Mouse (Mus musculus): ENCODE measurements at regions not wholly inside any gene's neighbourhood (a gene's known extent, or its start where the extent isn't known, plus 50 kb on each side); places are given as distances from the start of the nearest gene placed in this dataset.

DNA sequence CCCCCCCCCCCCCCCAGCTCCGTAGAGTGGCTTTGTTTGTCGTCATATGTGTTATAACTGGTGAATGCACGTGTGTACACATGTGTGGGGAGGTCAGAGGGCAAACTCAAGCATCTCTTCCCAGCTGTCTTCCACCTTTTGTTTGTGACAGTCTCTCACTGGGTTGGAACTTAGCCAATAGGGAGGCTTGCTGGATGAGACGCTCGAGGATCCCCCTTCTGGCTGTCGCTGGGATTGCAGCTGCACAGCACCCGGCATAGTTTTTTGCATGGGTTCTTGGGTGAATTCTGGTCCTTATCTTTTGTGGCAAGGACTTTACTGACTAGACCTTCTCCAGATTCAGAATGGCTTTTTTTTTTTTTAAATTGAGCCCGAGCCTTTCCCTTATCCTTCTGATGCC is 77.1 kb upstream of the Gjb5 start:
- no peak for TF ChIP-seq POLR2A (IDR thresholded peaks at IDR 0.05; ENCODE audit: borderline replicate concordance, control insufficient read depth, low read depth, low read length)
- peak; percentile 46; the same call in 1 of the 2 replicates for TF ChIP-seq CTCF (IDR thresholded peaks at IDR 0.05; ENCODE audit: control insufficient read depth, insufficient read depth, low read length)
- H3K4me1 ChIP-seq (ENCODE audit: control insufficient read depth, insufficient read depth, low read length) = no peaks in the 10 kb centered on the region
- H3K4me3 ChIP-seq (replicated peaks; ENCODE audit: control insufficient read depth, low read depth, low read length) = no peak overlapping the region
- H3K27ac ChIP-seq (ENCODE audit: control insufficient read depth, insufficient read depth, low read depth, low read length, poor library complexity) = no peak overlapping the region
- 17% methylated on average over 8 of the region's 8 CpGs for WGBS

DNA sequence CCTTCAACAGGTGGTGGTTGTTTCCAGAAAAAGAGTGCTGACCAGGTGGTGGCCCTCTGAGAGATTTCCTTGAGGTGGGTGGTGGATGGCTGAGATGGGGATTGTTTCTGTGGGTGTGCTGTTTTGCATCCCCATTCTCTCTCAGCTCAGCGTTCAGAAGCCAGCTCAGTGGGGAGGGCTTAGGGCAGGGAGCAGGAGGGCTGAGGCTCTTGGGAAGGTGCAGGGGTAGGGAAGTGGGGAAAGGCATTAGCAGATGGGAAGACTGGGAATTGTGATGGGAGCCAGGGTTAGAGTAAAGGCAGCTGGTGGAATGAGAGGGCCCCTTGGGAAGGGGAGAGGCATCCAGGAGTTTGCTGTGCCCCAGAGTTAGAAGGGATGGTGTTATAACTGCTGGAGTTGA is 72.3 kb upstream of the Gjb5 start:
- WGBS = 16% methylated on average over 1 of the region's 1 CpGs
- H3K4me1 ChIP-seq (ENCODE audit: control insufficient read depth, insufficient read depth, low read length) = no peaks in the 10 kb centered on the region
- TF ChIP-seq POLR2A (IDR thresholded peaks at IDR 0.05; ENCODE audit: borderline replicate concordance, control insufficient read depth, low read depth, low read length) (no peak), CTCF (IDR thresholded peaks at IDR 0.05; ENCODE audit: control insufficient read depth, insufficient read depth, low read length) (no peak)
- no peak overlapping the region for H3K4me3 ChIP-seq (replicated peaks; ENCODE audit: control insufficient read depth, low read depth, low read length)
- no peak overlapping the region for H3K27ac ChIP-seq (ENCODE audit: control insufficient read depth, insufficient read depth, low read depth, low read length, poor library complexity)

DNA sequence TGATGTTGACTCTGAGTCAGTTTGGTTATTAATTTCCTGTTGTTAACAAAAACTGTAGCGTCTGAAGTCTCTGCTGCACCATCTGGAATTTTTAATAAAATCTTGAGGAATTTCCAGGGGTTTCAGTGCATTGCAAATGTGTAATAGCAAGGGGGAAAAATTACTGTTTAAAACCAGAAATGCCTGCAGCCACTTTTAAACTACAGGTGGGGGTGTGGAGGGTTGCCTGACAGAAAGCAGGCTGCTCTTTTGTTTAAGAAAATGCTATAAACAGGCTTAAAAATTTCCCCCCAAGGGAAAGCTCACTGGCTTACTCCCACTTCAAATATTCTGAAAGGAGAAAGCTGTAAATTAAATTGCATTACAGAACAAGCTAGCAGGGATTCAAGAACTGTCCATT is 71.8 kb upstream of the Gjb5 start:
- WGBS = 73% methylated on average over 1 of the region's 1 CpGs
- Histone ChIP-seq H3K4me3 (replicated peaks; ENCODE audit: control insufficient read depth, low read depth, low read length) (no peak overlapping the region), H3K27ac (ENCODE audit: control insufficient read depth, insufficient read depth, low read depth, low read length, poor library complexity) (no peak overlapping the region), H3K4me1 (ENCODE audit: control insufficient read depth, insufficient read depth, low read length) (no peaks in the 10 kb centered on the region)
- TF ChIP-seq POLR2A (IDR thresholded peaks at IDR 0.05; ENCODE audit: borderline replicate concordance, control insufficient read depth, low read depth, low read length) = no peak
- TF ChIP-seq CTCF (IDR thresholded peaks at IDR 0.05; ENCODE audit: control insufficient read depth, insufficient read depth, low read length) = no peak

DNA sequence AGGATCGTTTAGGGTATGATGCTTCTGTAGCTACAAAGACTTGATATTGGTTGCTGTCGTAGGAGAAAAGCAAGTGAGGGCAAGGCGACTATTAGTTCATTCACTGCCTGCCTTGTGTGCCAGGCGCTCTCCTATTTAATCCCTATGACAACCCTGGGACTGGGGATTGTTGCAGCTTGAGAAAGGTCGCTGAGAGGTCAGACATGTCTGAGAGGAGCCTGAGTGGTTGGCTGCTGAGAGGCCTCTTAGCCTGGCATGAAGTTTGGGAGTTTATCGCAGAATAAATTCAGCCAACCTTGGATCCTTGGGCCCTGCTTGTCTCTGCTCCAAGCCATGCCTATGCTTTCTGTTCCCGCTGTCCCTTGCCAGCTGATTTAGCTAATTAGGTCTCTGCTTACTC is 65.9 kb upstream of the Gjb5 start:
- H3K27ac ChIP-seq (ENCODE audit: control insufficient read depth, insufficient read depth, low read depth, low read length, poor library complexity) = no peak overlapping the region
- no peaks in the 10 kb centered on the region for H3K4me1 ChIP-seq (ENCODE audit: control insufficient read depth, insufficient read depth, low read length)
- no peak for TF ChIP-seq POLR2A (IDR thresholded peaks at IDR 0.05; ENCODE audit: borderline replicate concordance, control insufficient read depth, low read depth, low read length)
- no peak overlapping the region for H3K4me3 ChIP-seq (replicated peaks; ENCODE audit: control insufficient read depth, low read depth, low read length)
- 74% methylated on average over 7 of the region's 7 CpGs for WGBS

DNA sequence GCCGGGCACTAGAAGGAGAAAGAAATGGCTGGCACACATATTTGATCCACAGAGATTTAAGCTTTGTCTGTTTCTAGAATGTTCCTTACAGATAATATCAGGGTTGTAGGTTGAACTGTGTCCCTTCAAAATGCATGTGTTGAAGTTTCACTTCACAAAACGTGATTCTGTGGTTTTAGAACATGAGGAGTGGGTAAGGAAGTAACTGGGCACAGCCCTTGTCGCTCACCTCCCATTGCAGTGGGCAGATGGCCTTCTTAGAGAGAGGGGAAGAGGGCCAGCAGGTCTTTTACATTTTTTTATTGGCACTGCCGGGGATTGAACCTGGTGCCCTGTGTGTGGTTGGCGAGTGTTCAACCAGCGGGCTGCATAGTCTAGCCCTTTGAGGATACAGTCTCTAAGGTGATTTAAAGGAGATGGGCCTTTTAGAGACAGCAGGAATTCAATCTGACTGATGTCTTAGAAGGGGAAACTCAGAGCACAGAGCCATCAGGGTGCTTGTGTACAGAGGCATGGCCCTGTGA is 64.0 kb upstream of the Gjb5 start:
- 54% methylated on average over 6 of the region's 6 CpGs for WGBS
- H3K4me1 ChIP-seq (ENCODE audit: control insufficient read depth, insufficient read depth, low read length) = no peaks in the 10 kb centered on the region
- H3K27ac ChIP-seq (ENCODE audit: control insufficient read depth, insufficient read depth, low read depth, low read length, poor library complexity) = no peak overlapping the region
- TF ChIP-seq POLR2A (IDR thresholded peaks at IDR 0.05; ENCODE audit: borderline replicate concordance, control insufficient read depth, low read depth, low read length) (no peak), CTCF (IDR thresholded peaks at IDR 0.05; ENCODE audit: control insufficient read depth, insufficient read depth, low read length) (no peak)
- no peak overlapping the region for H3K4me3 ChIP-seq (replicated peaks; ENCODE audit: control insufficient read depth, low read depth, low read length)

DNA sequence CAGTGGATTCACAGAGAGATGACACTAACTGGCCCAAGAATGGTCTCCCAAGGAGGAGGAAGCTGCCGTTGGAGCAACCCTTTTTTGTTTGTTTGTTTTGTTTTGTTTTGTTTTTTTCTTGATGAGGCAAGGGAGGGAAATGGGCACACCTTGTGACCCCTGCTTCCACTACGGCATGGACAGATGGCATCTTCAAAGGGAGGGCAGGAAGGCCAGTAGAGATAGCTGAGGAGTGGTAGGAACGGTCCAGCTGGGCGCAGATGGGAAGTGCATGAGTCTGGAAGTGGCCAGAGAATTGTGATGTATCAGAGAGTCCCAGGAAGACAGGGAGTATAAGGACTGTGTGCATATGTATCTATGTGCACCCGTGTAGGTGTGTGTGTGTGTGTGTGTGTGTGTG is 63.1 kb upstream of the Gjb5 start:
- WGBS = 56% methylated on average over 5 of the region's 5 CpGs
- Histone ChIP-seq H3K4me1 (ENCODE audit: control insufficient read depth, insufficient read depth, low read length) (no peaks in the 10 kb centered on the region), H3K4me3 (replicated peaks; ENCODE audit: control insufficient read depth, low read depth, low read length) (no peak overlapping the region), H3K27ac (ENCODE audit: control insufficient read depth, insufficient read depth, low read depth, low read length, poor library complexity) (no peak overlapping the region)
- TF ChIP-seq CTCF (IDR thresholded peaks at IDR 0.05; ENCODE audit: control insufficient read depth, insufficient read depth, low read length) (no peak), POLR2A (IDR thresholded peaks at IDR 0.05; ENCODE audit: borderline replicate concordance, control insufficient read depth, low read depth, low read length) (no peak)

DNA sequence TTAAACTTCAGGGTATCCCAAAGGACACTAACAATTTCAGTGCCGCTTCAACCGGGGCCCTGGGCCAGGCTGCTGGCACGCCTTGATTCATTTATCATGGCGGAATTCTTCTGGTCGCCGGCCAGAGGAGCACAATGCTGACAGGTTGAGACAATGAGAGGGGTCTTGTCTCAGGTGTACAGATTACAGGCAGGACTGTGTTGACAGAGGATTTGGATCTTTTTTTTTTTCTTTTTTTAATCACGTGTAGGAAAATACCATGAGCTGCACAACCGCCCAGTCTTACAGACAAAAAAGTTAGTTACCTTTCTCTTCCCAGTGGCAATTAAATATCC is 61.8 kb upstream of the Gjb5 start:
- Histone ChIP-seq H3K27ac (ENCODE audit: control insufficient read depth, insufficient read depth, low read depth, low read length, poor library complexity) (no peak overlapping the region), H3K4me1 (ENCODE audit: control insufficient read depth, insufficient read depth, low read length) (no peaks in the 10 kb centered on the region), H3K4me3 (replicated peaks; ENCODE audit: control insufficient read depth, low read depth, low read length) (no peak overlapping the region)
- TF ChIP-seq CTCF (IDR thresholded peaks at IDR 0.05; ENCODE audit: control insufficient read depth, insufficient read depth, low read length) (no peak), POLR2A (IDR thresholded peaks at IDR 0.05; ENCODE audit: borderline replicate concordance, control insufficient read depth, low read depth, low read length) (no peak)
- 69% methylated on average over 8 of the region's 8 CpGs for WGBS

DNA sequence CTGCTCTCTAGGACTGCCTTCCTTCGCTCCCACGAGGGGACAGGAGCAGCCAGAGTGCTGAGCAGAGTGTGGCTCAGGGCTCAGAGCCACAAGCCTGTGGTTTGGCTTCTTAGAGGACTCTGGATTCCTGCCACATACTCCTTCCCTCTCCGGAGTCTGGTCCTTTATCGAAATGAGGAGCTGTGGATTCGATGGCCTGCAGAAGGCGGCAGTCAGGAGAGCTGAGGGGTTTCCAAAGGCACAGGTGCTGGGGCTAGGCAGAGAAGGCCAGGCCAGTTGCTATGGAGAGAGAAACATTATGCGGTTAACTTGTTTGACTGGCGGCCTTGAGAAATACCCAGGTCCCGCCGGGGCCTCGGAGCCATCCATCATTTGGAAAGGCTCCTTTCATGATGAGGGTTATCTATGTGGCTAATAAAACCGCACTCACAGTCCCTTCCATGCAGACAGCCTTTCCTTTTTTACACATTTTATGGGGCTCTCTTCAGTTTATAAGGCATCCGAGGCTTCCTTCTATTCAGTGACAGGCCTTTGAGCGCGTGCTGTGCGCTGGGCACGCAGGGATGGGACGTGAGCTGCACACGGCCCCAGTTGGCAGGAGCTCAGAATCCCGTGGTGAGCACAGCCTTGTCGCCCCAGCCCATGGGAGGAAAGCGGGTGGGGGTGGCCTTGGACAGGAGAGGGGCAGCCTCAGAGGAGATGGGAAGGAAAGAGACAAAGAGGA is 61.2 kb upstream of the Gjb5 start:
- no peak overlapping the region for H3K27ac ChIP-seq (ENCODE audit: control insufficient read depth, insufficient read depth, low read depth, low read length, poor library complexity)
- 25% methylated on average over 22 of the region's 22 CpGs for WGBS
- H3K4me3 ChIP-seq (replicated peaks; ENCODE audit: control insufficient read depth, low read depth, low read length) = no peak overlapping the region
- TF ChIP-seq POLR2A (IDR thresholded peaks at IDR 0.05; ENCODE audit: borderline replicate concordance, control insufficient read depth, low read depth, low read length) (no peak), CTCF (IDR thresholded peaks at IDR 0.05; ENCODE audit: control insufficient read depth, insufficient read depth, low read length) (no peak)
- no peaks in the 10 kb centered on the region for H3K4me1 ChIP-seq (ENCODE audit: control insufficient read depth, insufficient read depth, low read length)

DNA sequence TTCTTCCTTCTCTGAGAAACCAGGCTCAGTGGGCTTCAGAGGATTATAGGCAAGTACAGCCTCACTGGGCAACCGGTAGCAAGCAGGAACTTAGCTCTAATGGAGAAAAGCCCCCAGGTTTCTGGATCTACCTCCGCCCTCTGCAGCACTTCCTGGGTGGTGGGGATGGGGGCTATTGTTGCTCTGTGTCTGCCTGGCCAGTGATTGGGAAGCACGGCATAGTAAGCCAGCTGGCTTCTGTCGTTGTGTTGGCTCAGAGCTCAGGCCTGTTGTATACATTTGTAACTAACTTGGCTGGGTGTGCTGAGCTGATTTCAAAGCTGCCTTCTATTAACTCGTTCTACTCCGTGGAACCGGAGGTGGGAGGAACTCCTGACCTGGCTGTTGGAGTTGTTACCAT is 58.9 kb upstream of the Gjb5 start:
- H3K4me1 ChIP-seq (ENCODE audit: control insufficient read depth, insufficient read depth, low read length) = no peaks in the 10 kb centered on the region
- no peak overlapping the region for H3K4me3 ChIP-seq (replicated peaks; ENCODE audit: control insufficient read depth, low read depth, low read length)
- no peak for TF ChIP-seq CTCF (IDR thresholded peaks at IDR 0.05; ENCODE audit: control insufficient read depth, insufficient read depth, low read length)
- no peak for TF ChIP-seq POLR2A (IDR thresholded peaks at IDR 0.05; ENCODE audit: borderline replicate concordance, control insufficient read depth, low read depth, low read length)
- no peak overlapping the region for H3K27ac ChIP-seq (ENCODE audit: control insufficient read depth, insufficient read depth, low read depth, low read length, poor library complexity)
- WGBS = 61% methylated on average over 7 of the region's 7 CpGs

Measured in bone marrow, adult 2 months (tissue).